Comparison of ENCODE assay signal across 7 mouse cellular contexts in the genomic region with DNA sequence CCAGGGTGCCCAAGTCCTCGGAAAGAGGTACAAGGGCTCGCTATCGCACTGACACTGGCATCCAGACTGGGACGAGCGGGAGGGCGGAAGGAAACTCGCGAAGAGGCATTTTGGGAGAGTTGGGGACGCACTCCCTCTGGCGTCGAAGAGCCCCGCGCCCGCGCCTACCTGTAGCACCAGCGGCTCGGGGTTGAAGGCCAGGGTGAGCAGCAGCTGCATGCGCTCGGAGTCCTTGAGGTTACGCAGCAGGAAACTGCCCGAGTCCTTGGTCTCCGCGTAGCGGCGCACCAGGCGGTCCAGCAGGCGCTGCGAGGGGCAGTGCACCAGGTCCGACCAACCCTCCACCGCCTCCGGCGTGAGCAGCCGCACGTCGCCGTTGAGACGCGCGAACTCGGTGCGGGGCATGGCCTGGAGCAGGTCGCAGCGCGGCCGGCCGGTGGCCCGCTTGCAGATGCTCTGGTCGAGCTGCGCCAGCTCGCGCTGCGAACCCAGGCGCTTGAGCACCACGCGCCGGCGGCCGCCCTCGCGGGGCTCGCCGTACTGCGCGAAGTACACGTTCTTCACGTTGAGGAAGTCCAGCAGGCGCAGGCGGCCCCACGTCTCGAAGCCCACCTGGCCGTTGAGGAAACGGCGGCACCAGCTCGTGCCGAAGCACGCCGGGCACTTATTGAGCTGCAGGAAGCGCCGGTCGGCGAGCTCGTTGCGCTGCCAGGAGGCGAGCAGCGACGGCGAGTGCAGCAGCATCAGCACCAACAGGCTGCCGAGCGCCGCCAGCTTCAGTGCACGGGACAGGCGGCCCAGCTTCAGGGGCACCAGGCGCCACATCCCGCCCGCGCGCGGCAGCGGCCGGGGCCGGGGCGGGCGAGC. TPM values are rescaled to one million over a fixed set of nuclear protein-coding genes. Genes with fewer than 3 reads are reported as not detected.
DNase-seq lines count a peak whose midpoint lies in the region; ATAC-seq and TF ChIP-seq lines count a peak whose summit lies in the region.

No protein-coding gene starts in this region.

- H3K4me2 ChIP-seq in embryonic facial prominence, embryonic 12.5 days (replicated peaks) = peak overlapping the region; percentile 81
- H3K4me2 ChIP-seq in limb, embryonic 14.5 days (replicated peaks; ENCODE audit: low read depth, low read length, severe bottlenecking) = peak overlapping the region; percentile 70
- peak overlapping the region; percentile 70 for H3K4me2 ChIP-seq in midbrain, embryonic 16.5 days (ENCODE audit: low read length)

- peaks cover 4% of the 10 kb centered on the region for H3K4me1 ChIP-seq in embryonic facial prominence, embryonic 12.5 days
- no peaks in the 10 kb centered on the region for H3K4me1 ChIP-seq in kidney, adult 2 months (ENCODE audit: control insufficient read depth, insufficient read depth, low read length)
- H3K4me1 ChIP-seq in limb, embryonic 14.5 days (ENCODE audit: control insufficient read depth, insufficient read depth, low read length) = peaks cover 10% of the 10 kb centered on the region
- peaks cover 11% of the 10 kb centered on the region for H3K4me1 ChIP-seq in midbrain, embryonic 16.5 days (ENCODE audit: control insufficient read depth, insufficient read depth, low read length)
- H3K4me1 ChIP-seq in spleen, adult 2 months (ENCODE audit: control insufficient read depth, insufficient read depth, insufficient read length) = peaks cover 3% of the 10 kb centered on the region; the same call in 1 of the 2 replicates

- peak; percentile 72 for DNase-seq in adrenal gland, postnatal 25 days
- DNase-seq in heart, adult 18-20 months = peak; percentile 70 to 81
- peak; percentile 66 for DNase-seq in kidney, adult 2 months
- peak; percentile 70 for DNase-seq in limb, embryonic 14.5 days (ENCODE audit: low spot score)
- peak; percentile 43 to 60 for DNase-seq in spleen, adult 2 months (ENCODE audit: low read depth in 1 of 2, low spot score in 2 of 2)

- peak; percentile 35; the same call in 1 of the 2 replicates for TF ChIP-seq CTCF in kidney, adult 2 months (conservative IDR thresholded peaks at IDR 0.05; ENCODE audit: insufficient read depth, insufficient read length, low read depth, low read length)
- TF ChIP-seq CTCF in spleen, adult 2 months (IDR thresholded peaks at IDR 0.05; ENCODE audit: extremely low read depth, insufficient read depth, insufficient read length, insufficient replicate concordance) = no peak; the same call in 1 of the 2 replicates

- peak overlapping the region; percentile 76 for H3K4me3 ChIP-seq in embryonic facial prominence, embryonic 12.5 days
- peak overlapping the region; percentile 63 for H3K4me3 ChIP-seq in kidney, adult 2 months (ENCODE audit: insufficient read depth, low read depth, low read length)
- H3K4me3 ChIP-seq in limb, embryonic 14.5 days (replicated peaks; ENCODE audit: low read length) = peak overlapping the region; percentile 63
- H3K4me3 ChIP-seq in midbrain, embryonic 16.5 days (ENCODE audit: low read depth, low read length) = peak overlapping the region; percentile 87
- H3K4me3 ChIP-seq in spleen, adult 2 months (ENCODE audit: extremely low read depth, insufficient read depth, insufficient read length) = peak overlapping the region; percentile 97

- H3K9me3 ChIP-seq in embryonic facial prominence, embryonic 12.5 days = no peaks in the 10 kb centered on the region
- no peaks in the 10 kb centered on the region for H3K9me3 ChIP-seq in limb, embryonic 14.5 days (ENCODE audit: control insufficient read depth, low read length)
- H3K9me3 ChIP-seq in midbrain, embryonic 16.5 days (replicated peaks; ENCODE audit: control insufficient read depth, low read length, poor library complexity, severe bottlenecking) = no peaks in the 10 kb centered on the region

- no peak for TF ChIP-seq POLR2A in kidney, adult 2 months (IDR thresholded peaks at IDR 0.05; ENCODE audit: low read depth, low read length)
- 0 out of 2 replicates have a peak, but pooled peaks have one; percentile 37 for TF ChIP-seq POLR2A in limb, embryonic 14.5 days (IDR thresholded peaks at IDR 0.05; ENCODE audit: borderline replicate concordance, extremely low read depth, insufficient read depth, insufficient read length)
- TF ChIP-seq POLR2A in spleen, adult 2 months (IDR thresholded peaks at IDR 0.05; ENCODE audit: low read depth, low read length) = no peak

- peak overlapping the region; percentile 97 for H3K27ac ChIP-seq in embryonic facial prominence, embryonic 12.5 days
- peak overlapping the region; percentile 14 for H3K27ac ChIP-seq in kidney, adult 2 months (ENCODE audit: insufficient read depth, low read depth, low read length)
- peak overlapping the region; percentile 93 for H3K27ac ChIP-seq in limb, embryonic 14.5 days (replicated peaks; ENCODE audit: low read depth, low read length)
- peak overlapping the region; percentile 99 for H3K27ac ChIP-seq in midbrain, embryonic 16.5 days (ENCODE audit: low read length)
- peak overlapping the region; percentile 98 for H3K27ac ChIP-seq in spleen, adult 2 months (ENCODE audit: insufficient read depth, low read length)

- ATAC-seq in embryonic facial prominence, embryonic 12.5 days (ENCODE audit: insufficient number of reproducible peaks, insufficient read depth, low FRiP score, low TSS enrichment) = peak; percentile 52
- ATAC-seq in limb, embryonic 14.5 days (ENCODE audit: low FRiP score, low read depth) = peak; percentile 50
- ATAC-seq in midbrain, embryonic 16.5 days = peak; percentile 78

- H3K9ac ChIP-seq in embryonic facial prominence, embryonic 12.5 days = peak overlapping the region; percentile 85
- peak overlapping the region; percentile 84 for H3K9ac ChIP-seq in limb, embryonic 14.5 days (ENCODE audit: low read depth, low read length, severe bottlenecking)
- peak overlapping the region; percentile 89 for H3K9ac ChIP-seq in midbrain, embryonic 16.5 days (ENCODE audit: low read depth, low read length)

- WGBS in embryonic facial prominence, embryonic 12.5 days = under 1% methylated on average over 103 of the region's 103 CpGs
- under 1% methylated on average over 103 of the region's 103 CpGs for WGBS in kidney, adult 2 months
- under 1% methylated on average over 88 of the region's 103 CpGs for WGBS in limb, embryonic 14.5 days
- under 1% methylated on average over 102 of the region's 103 CpGs for WGBS in midbrain, embryonic 16.5 days
- under 1% methylated on average over 101 of the region's 103 CpGs for WGBS in spleen, adult 2 months

- no peaks in the 10 kb centered on the region for H3K27me3 ChIP-seq in embryonic facial prominence, embryonic 12.5 days
- no peaks in the 10 kb centered on the region for H3K27me3 ChIP-seq in kidney, adult 2 months (replicated peaks; ENCODE audit: control insufficient read depth, insufficient read depth, low read length)
- H3K27me3 ChIP-seq in limb, embryonic 14.5 days (ENCODE audit: control insufficient read depth, insufficient read depth, low read length) = no peaks in the 10 kb centered on the region
- H3K27me3 ChIP-seq in midbrain, embryonic 16.5 days (ENCODE audit: control insufficient read depth, insufficient read depth, low read depth, low read length) = no peaks in the 10 kb centered on the region
- no peaks in the 10 kb centered on the region for H3K27me3 ChIP-seq in spleen, adult 2 months (ENCODE audit: control insufficient read depth, insufficient read depth, low read length)

- no peaks in the 10 kb centered on the region for H3K36me3 ChIP-seq in embryonic facial prominence, embryonic 12.5 days
- H3K36me3 ChIP-seq in kidney, adult 2 months (ENCODE audit: control insufficient read depth, insufficient read depth, low read length) = no peaks in the 10 kb centered on the region
- H3K36me3 ChIP-seq in limb, embryonic 14.5 days (ENCODE audit: control insufficient read depth, insufficient read depth, low read length) = no peaks in the 10 kb centered on the region
- H3K36me3 ChIP-seq in midbrain, embryonic 16.5 days (ENCODE audit: control insufficient read depth, insufficient read depth, low read length) = no peaks in the 10 kb centered on the region
- H3K36me3 ChIP-seq in spleen, adult 2 months (ENCODE audit: control insufficient read depth, insufficient read depth, low read length) = no peaks in the 10 kb centered on the region

RNA-seq across cellular contexts. Expression of a gene that starts 0.6 kb away (rescaled TPM):
- total RNA-seq in adrenal gland, postnatal 25 days (2021) = 24.2 and 25.2 TPM in 2 replicates
- polyA plus RNA-seq in embryonic facial prominence, embryonic 12.5 days (2016; fragmentation: Nextera tagmentation; extraction: Ambion mirVana) = 29.9 and 40.4 TPM in 2 replicates
- 10 to 100 TPM; 25.7 to 31.8 TPM for total RNA-seq in heart, adult 18-20 months (2021)
- 3.7 and 4.7 TPM in 2 replicates for polyA plus RNA-seq in kidney, adult 2 months (2012; rRNA removed)
- polyA plus RNA-seq in limb, embryonic 14.5 days (2012; rRNA removed) = 53.2 and 66.2 TPM in 2 replicates
- polyA plus RNA-seq in limb, embryonic 14.5 days (2014; fragmentation: Nextera tagmentation; extraction: Ambion mirVana) = 47.7 and 67.4 TPM in 2 replicates
- 4.2 and 4.7 TPM in 2 replicates for polyA plus RNA-seq in midbrain, embryonic 16.5 days (2015; fragmentation: Nextera tagmentation; extraction: Ambion mirVana)
- polyA plus RNA-seq in spleen, adult 2 months (2012; rRNA removed) = 4.1 and 7.5 TPM in 2 replicates

Comparison
In these comparisons a context has a peak if more than half of its experiments do, and no peak if none do; other contexts are left out.
1. Peak in every context shown above with its lines: DNase-seq, ATAC-seq, H3K4me3 ChIP-seq and H3K27ac ChIP-seq.
2. H3K27ac ChIP-seq: peak in every context shown above with its lines; median percentile 99 in midbrain, embryonic 16.5 days; 98 in spleen, adult 2 months; 97 in embryonic facial prominence, embryonic 12.5 days; 93 in limb, embryonic 14.5 days; 14 in kidney, adult 2 months.